Mouse (Mus musculus) C2C12 (cell line): Measurements from ENCODE around the gene Zyx.

Experiments
- CTCF ChIP-seq: IDR thresholded peaks from one replicate; pipeline ENCODE4 v1.5.1; 2011; ENCODE audit not compliant: control insufficient read depth, insufficient read depth, insufficient read length
- MAX ChIP-seq: IDR thresholded peaks from one replicate; pipeline ENCODE4 v1.6.1; 2011; ENCODE audit warnings: mild to moderate bottlenecking, control low read depth
- MYOG ChIP-seq: IDR thresholded peaks from one replicate; pipeline ENCODE4 v1.6.1; 2011; ENCODE audit not compliant: control insufficient read depth, insufficient read length; ENCODE audit errors: extremely low read depth
- USF1 ChIP-seq: IDR thresholded peaks from one replicate; pipeline ENCODE4 v1.6.1; 2011; ENCODE audit warnings: low read depth, mild to moderate bottlenecking, control low read depth, moderate library complexity

DNA sequence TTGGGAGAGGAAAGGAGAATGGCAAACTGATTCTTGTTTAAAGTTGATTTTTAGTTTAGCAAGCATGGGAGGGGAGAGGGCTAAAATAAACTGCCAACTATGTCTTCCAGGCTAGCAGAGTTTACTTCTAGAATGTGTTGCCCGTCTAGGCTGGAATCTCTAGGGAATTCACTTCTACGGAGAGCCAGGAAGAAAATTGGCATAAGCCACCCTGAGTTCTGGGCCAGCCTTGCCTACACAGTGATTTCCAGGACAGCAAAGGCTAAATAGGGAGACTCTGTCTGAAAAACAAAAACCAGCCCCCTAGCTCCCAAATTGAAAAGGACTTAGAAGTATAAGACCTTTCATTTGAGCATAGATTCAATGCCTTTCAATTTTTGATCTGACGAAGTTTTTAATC, 30.1 kb downstream of the Zyx start:
- TF ChIP-seq CTCF (no peak), USF1 (no peak), MYOG (no peak), MAX (no peak)
